Mouse (Mus musculus) erythroblast, embryonic 14.5 days (primary cell): Measurements from ENCODE around the gene Cyp4v3.

Experiments used
- GATA1 ChIP-seq: IDR thresholded peaks from 2 replicates; pipeline ENCODE4 v1.6.1; 2012; ENCODE audit warnings: low read length, inconsistent platforms, mixed read lengths
- TAL1 ChIP-seq: IDR thresholded peaks from 3 replicates; pipeline ENCODE4 v1.6.1; 2012; ENCODE audit warnings: low read length, inconsistent platforms, mixed read lengths

- TF ChIP-seq GATA1 (no peak), TAL1 (no peak)
Observed at GRCm38 (mm10) chr8:45362323-45362722, 29.3 kb upstream of the Cyp4v3 start.
